Mouse (Mus musculus) frontal cortex, adult 2 months (tissue): ENCODE measurements at regions not wholly inside any gene's neighbourhood (a gene's known extent, or its start where the extent isn't known, plus 50 kb on each side); places are given as distances from the start of the nearest gene placed in this dataset.

Experiments used
- DNase-seq, 2 experiments: peaks; one replicate each; pipeline ENCODE4 v3.0.0; 2022; ENCODE audit warnings: low spot score in 1 of 2; ENCODE audit errors: extremely low spot score in 1 of 2

DNA sequence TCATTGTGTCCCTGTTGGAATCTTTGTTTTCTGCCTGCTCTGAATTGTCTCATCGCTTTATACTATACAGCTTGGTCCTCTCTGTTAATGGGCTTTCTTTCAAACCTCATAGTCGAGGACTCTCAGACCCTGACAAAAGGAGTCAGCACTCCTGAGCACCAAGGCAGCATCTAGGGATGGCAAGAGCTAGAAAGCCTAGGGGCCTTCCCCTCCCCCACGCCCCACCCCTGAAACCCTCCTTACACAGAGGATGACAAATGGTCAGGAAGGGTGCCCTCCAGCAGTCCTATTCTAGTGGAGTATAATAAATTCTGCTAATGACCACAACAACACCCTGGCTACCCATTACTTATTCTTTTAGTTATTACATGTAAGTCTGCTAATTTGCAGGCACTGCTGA, 74.4 kb downstream of the Tbx19 start:
- DNase-seq: no peak

- DNase-seq: no peak
Measured at GRCm38 (mm10) chr1:165084753-165085152, 75.8 kb downstream of the Tbx19 start.

- peak; percentile 77 to 79 for DNase-seq
Measured at GRCm38 (mm10) chr1:165084179-165084578, 76.4 kb downstream of the Tbx19 start.

GRCm38 (mm10) chr1:165080351-165080750, 80.2 kb downstream of the Tbx19 start:
- DNase-seq: no peak

GRCm38 (mm10) chr1:165077313-165077712, 83.3 kb downstream of the Tbx19 start:
- peak in 1 of 2 experiments; percentile 84 for DNase-seq

GRCm38 (mm10) chr1:165075301-165076082, 85.1 kb downstream of the Tbx19 start:
- DNase-seq: peak; percentile 93

DNA sequence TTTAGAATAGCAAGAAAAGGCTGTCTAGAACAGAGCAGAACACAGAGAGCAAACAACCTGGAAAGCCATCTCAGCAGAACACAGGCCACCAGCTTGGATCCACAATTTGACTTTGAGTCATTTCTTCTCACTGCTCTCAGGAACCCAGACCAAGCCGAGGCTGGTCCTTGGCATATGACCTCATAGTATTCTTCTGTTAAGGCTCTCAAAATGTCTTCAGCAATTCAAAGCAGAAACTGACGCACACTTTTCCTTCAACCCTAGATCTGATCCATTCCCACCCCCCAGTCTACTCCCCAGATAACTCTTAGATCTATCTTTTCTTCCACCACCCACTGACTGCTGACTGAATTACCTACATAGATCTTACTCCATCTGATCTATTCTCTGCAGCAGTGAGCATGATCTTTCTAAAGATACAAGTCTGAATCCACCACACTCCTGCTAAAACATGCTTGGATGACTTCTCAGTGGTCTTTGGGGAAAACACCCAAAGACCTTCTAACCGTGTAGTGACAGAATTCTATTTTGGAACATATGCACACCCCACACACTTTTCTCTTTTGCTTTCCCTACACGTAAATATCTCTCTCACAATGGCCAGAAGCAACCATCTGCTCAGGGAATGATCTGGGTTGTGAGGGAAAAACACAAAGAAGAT, 88.6 kb downstream of the Tbx19 start:
- DNase-seq: peak; percentile 58 to 63

- no peak for DNase-seq
Measured at GRCm38 (mm10) chr1:165064981-165065380, 95.6 kb downstream of the Tbx19 start.

DNA sequence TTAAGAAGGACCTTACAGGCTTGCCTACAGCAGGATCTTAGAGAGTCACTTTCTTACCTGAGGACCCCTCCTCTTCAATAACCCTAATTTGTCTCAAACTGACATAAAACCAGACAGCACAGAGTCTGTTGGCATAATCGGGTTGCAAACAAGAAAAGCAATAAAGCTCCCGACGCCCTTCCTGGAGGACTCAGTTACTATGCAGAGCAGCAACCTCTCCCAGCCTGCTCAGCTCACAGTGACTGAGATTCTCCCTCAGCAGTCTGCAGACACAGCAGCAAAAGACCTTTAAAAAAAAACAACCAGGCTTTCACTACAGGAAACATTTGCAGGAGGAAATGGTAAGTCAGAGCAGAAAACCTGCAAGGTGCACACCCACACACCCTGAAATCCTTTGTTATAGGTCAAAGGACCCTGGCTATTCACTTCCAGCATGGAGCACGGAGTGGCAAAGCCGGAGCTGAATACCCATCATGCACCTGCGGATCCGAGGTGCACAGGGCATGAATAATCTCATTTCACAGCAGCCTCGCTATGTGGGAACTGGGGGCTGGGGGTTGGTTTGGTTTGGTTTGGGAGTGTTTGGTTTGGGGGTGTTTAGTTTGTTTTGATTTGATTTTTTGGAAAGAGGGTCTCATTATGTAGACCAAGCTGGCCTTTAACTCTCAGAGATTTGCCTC, 97.6 kb downstream of the Tbx19 start:
- DNase-seq: no peak

DNA sequence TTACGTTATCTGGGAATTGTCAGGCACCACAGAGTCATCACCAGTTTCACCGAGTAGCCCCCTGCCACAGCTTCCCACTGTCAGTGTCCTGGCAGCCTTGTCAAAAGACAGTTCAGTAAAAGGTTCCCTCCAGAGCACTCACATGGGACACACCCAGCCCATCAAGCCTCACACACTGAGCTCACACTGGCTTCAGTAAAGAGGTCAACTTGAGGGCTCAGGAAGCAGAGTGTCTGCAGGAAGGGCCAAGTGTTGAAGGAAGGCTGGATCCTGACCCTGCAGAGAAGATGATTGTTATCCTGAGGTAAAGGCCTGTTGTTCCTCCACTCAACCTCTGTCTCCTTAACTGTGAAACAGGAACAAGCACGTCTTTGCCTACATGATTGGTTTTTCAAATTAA, 99.2 kb downstream of the Tbx19 start:
- no peak for DNase-seq

DNA sequence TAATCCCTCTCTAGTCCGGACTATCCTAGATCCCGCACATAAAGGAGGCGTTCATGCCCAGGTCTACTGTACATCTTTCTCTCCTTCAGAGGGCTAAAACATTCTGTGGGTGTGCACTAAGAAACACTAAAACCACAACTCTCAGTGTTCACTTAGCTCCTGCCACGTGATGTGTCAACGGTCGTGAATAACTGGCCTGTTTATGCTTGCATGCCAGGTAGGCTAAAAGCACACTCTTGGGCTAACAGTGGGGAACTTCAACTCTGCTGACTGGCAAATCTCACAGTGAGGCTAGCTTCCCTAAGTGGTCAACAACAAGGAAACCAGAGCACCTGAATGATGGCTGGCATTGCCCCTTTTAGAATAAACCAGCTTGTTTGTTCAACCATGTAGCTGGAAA, 106.3 kb downstream of the Tbx19 start:
- DNase-seq: no peak

- no peak for DNase-seq
Measured at GRCm38 (mm10) chr1:165051294-165051693, 109.3 kb downstream of the Tbx19 start.

- DNase-seq: no peak
Measured at GRCm38 (mm10) chr1:165050176-165050575, 110.4 kb downstream of the Tbx19 start.

- DNase-seq: peak; percentile 40 to 59
Measured at GRCm38 (mm10) chr1:165046637-165047036, 111.3 kb upstream of the Xcl1 start.

DNA sequence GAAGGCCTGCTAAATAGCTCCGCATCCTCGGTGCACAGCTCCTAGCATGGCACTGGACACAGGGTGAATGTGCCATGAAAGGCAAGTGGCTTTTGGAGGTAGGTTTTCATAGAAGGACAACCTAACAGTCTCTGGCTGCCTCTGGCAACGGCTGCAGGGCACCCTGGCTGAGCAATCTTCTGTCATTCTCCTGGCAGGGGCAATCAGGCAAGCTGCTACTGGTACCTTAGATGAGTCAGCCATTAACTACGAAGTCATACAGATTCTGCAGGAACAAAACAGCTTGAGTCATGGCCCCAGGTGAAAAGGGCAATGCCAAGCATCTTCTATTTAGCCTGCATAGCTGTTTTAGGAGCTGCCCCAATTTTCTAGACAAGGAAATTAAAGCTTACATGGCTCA, 110.7 kb upstream of the Xcl1 start:
- DNase-seq: no peak

DNA sequence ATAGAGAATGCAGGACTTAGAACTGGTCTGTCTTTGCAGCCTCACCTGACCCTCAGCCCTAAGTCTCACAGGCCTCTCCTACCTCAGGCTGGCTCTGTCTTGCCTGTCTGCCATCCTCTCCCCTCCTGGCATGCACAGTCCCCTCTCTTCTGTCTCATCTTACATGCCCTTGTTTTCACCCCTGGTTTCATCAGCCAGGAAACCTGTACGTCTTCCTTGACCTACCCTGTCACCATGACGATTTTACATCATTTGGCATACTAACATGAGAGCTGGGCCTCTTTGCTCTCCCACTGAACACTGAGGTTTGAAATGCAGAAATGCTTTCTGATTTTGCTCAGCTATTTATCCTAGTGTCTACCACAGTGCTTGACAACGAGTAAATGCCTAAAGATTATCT, 108.0 kb upstream of the Xcl1 start:
- DNase-seq: no peak

DNA sequence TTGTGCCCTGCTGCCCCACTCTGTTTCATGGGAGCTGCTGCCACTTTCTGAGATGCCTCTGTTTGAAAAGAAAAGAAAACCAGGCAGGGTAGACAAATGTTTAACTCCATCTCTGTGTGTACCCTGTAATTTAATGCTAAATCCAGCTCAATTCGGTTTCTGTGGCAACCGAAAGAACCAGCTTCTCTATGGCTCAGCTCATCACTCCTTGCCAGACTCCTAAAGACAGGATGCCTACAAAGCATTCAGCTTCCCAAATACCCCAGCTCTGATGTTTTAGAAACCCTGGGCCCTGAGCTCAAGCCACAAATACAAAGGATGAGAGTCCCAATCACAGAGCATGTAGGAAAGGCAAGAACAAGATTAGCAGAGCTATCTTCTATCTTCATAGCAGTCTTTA, 106.8 kb upstream of the Xcl1 start:
- peak in 1 of 2 experiments; percentile 64 for DNase-seq

DNA sequence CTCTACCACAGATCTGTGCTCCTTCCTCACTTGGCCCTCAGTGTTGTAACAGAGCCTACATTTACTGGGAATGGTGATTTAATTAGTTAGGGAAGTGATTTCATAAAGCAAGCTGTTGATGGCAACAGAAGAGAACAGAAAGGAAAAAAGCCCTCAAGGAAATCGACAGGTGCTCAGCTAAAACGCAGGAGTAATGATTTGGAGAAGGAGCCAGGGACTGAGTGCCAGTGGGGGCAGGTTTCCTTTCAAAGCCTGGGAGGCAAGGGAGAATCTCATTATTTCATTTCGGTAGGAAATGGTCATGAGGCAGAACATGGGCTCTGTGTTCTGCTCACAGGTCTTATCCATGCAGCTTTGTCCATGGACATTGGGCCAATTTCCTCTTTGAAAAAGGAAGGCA, 101.3 kb upstream of the Xcl1 start:
- DNase-seq: no peak

DNA sequence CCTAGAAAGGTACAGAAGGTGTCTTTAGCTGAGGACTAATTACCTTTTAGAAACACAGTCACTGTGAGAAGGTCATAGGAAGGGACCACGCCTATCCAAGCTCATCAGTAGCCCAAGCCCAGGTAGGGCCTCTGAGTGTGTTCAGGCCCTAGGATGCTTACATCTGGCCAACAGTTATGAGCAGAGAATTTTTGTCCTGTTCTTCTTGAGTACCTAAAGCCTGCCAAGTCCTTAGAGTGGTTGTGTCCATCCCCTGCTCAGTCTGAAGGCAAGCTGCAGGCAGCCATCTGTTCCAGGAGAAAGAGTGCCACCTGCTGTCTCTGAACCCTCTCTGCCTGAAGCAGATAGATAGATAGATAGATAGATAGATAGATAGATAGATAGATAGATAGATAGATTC, 100.3 kb upstream of the Xcl1 start:
- peak; percentile 55 to 85 for DNase-seq

DNA sequence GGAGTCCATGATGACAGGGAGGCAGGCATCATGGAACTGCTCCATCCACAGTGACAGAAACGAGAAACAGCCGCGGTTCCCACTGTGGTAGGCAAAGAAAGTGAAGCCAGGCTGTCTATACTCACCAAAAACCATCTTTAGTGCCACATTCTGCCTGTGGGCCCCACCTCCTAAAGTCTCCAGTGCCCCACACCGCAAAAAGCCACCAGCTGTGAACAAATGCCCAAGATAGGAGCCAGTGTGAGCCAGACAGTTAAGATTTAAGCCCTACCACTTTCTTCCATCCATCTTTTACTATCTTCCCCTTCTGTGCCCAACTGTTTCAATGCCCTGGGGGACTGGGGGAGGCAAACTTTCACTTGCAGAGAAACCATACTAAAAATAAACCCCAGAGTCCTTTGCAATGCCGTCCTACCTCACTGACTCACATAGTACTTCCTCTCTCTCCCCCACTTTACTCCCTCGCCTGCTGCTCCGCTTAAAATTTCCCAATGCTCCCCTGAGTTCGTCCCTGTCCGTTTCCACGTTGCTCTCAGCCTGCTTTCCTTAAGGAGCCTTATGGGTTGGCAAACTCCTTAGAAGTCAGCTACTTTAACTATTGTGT, 85.7 kb upstream of the Xcl1 start:
- peak in 1 of 2 experiments; percentile 76 for DNase-seq

DNA sequence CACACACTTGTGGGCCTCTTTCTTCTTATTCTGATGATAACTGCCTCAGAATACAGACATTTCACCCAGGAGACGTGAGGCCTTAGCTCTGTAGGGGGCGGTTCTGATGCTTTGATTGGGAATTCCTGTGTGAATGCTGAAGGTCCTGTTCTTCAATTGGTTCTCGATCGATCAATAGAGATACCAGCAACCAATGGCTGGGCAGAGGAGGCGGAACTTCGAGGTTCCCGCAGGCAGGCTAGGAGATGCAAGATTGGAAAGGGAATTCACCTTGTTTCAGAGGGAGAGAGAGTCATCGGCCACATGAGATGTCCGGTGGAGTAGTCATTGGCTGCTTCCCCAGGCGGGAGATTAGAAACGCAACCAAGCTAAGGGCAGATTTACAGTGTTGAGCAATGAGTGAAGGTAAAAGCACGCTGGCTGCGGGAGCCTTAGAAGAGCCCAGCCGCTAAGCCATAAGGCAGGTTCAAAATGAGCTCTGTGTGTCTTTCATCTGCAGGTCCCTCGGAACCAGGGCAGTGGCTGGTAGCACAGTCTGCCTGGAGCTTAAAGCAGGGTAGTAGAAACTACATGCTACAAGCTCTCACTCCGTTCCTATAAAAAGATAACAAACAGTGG, 83.5 kb upstream of the Xcl1 start:
- DNase-seq: peak; percentile 68 to 69
